Mouse (Mus musculus) 3134 (cell line): Measurements from ENCODE around the gene Catsperd.

Experiments used
- DNase-seq: peaks from one replicate; pipeline ENCODE4 v3.0.0-alpha.2; 2011; ENCODE audit warnings: low spot score; ENCODE audit not compliant: insufficient read length; ENCODE audit errors: extremely low read depth

Gene Catsperd

DNA sequence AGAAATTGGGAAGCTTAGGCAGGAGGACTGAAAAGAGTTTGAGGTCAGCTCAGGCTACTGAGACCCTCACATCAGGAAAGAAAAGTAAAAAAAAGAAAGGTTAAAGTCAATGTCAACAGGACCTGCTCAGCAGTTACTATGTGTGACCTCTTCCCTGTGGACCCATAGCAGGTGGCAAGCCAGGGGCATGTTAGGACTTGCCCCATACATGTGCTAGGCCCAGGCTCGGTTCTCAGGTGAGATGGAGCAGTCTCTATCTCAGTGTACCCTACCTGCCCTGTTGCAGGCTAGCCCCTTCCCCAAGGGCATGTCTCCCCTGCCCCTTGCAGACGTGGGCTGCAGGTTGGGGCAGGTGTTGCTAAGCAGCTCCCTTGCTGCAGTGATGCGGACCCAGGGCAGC is 81.8 kb downstream of the Catsperd start:
- no peak for DNase-seq
